Mouse (Mus musculus) heart, postnatal 14 days (tissue): ENCODE data around the gene Necap2. TPM values are rescaled to one million over a fixed set of nuclear protein-coding genes. Genes with fewer than 3 reads are reported as not detected.

ENCODE experiments used
- DNase-seq, 2 experiments: peaks; one replicate each; pipeline ENCODE4 v3.0.0; 2021 to 2022
- intact Hi-C: fragments of 180-260 bp; cut with DNase I; formaldehyde crosslinking; loops from one replicate; pipeline ENCODE4 v1.15.1; 2025
- total RNA-seq, 2 experiments: library from RNA; stranded (reverse); gene quantifications; 2 replicates each; pipeline ENCODE4 v1.2.3; 2021

Necap2 gene
- total RNA-seq, 2 experiments from 2014 or later, result 22.2 to 22.6 TPM

GRCm38 (mm10) chr4:141076761-141077506 is 1.2 kb downstream of the Necap2 start:
- intact Hi-C loops, result loop anchor here (5.0 kb wide), 1 partner anchor 60 kb away; the partner anchor contains the start of gene Szrd1
- DNase-seq, result peak in 1 of 2 experiments; percentile 36

- intact Hi-C loops, result no loop called here
- no peak for DNase-seq
These were observed 4.0 kb downstream of the Necap2 start for GRCm38 (mm10) chr4:141074109-141074508.

GRCm38 (mm10) chr4:141073661-141074060 is 4.5 kb downstream of the Necap2 start:
- DNase-seq, result peak; percentile 68 to 70
- intact Hi-C loops, result no loop called here

- intact Hi-C loops, result no loop called here
- DNase-seq, result no peak
These were observed 5.7 kb downstream of the Necap2 start for GRCm38 (mm10) chr4:141072502-141072901.

GRCm38 (mm10) chr4:141069731-141070130 is 8.4 kb downstream of the Necap2 start:
- DNase-seq, result peak; percentile 45 to 71

GRCm38 (mm10) chr4:141068655-141069054 is 9.5 kb downstream of the Necap2 start:
- intact Hi-C loops, result loop anchor here (5.0 kb wide), 1 partner anchor 54 kb away; no protein-coding TSS in a partner anchor
- DNase-seq, result no peak

More at GRCm38 (mm10) chr4:141069731-141070130, 8.4 kb downstream of the Necap2 start:
- intact Hi-C loops, result loop anchor here (5.0 kb wide), 1 partner anchor 53 kb away; no protein-coding TSS in a partner anchor

GRCm38 (mm10) chr4:141067516-141068046 is 10.6 kb downstream of the Necap2 start:
- DNase-seq, result no peak
- intact Hi-C loops, result loop anchor here (5.0 kb wide), 1 partner anchor 55 kb away; no protein-coding TSS in a partner anchor

GRCm38 (mm10) chr4:141066709-141067515 is 11.2 kb downstream of the Necap2 start:
- DNase-seq, result peak; percentile 59 to 60

GRCm38 (mm10) chr4:141065123-141065522 is 13.0 kb downstream of the Necap2 start:
- intact Hi-C loops, result loop anchor here (1.0 to 5.0 kb wide), 2 partner anchors 21 to 57 kb away; no protein-coding TSS in a partner anchor
- DNase-seq, result peak; percentile 78 to 84

More at GRCm38 (mm10) chr4:141066709-141067515, 11.2 kb downstream of the Necap2 start:
- intact Hi-C loops, result loop anchor here (5.0 kb wide), 1 partner anchor 55 kb away; no protein-coding TSS in a partner anchor

- no peak for DNase-seq
- intact Hi-C loops, result no loop called here
These were observed 14.0 kb downstream of the Necap2 start for GRCm38 (mm10) chr4:141064104-141064659.

- intact Hi-C loops, result no loop called here
- DNase-seq, result peak; percentile 99 to 100
These were observed 17.5 kb downstream of the Necap2 start, which contains the start of gene Crocc for GRCm38 (mm10) chr4:141060426-141061301. Crocc (minus strand) TSS chr4:141060550.

- intact Hi-C loops, result no loop called here
These were observed 18.3 kb downstream of the Necap2 start for GRCm38 (mm10) chr4:141059616-141060425.

GRCm38 (mm10) chr4:141058835-141059234 is 19.3 kb downstream of the Necap2 start:
- intact Hi-C loops, result no loop called here

More at GRCm38 (mm10) chr4:141059616-141060425, 18.3 kb downstream of the Necap2 start:
- no peak for DNase-seq

GRCm38 (mm10) chr4:141056970-141057369 is 21.2 kb downstream of the Necap2 start:
- intact Hi-C loops, result no loop called here
- DNase-seq, result no peak

More at GRCm38 (mm10) chr4:141058835-141059234, 19.3 kb downstream of the Necap2 start:
- DNase-seq, result no peak

- intact Hi-C loops, result no loop called here
- DNase-seq, result no peak
These were observed 24.5 kb downstream of the Necap2 start for GRCm38 (mm10) chr4:141053568-141054161.

GRCm38 (mm10) chr4:141053138-141053537 is 25.0 kb downstream of the Necap2 start:
- intact Hi-C loops, result no loop called here
- no peak for DNase-seq

GRCm38 (mm10) chr4:141052442-141052841 is 25.7 kb downstream of the Necap2 start:
- DNase-seq, result no peak
- intact Hi-C loops, result no loop called here

- no peak for DNase-seq
- intact Hi-C loops, result no loop called here
These were observed 28.7 kb downstream of the Necap2 start for GRCm38 (mm10) chr4:141049476-141049835.
